Mouse (Mus musculus) adrenal gland, adult (tissue): Measurements from ENCODE around the gene Cyp3a13.
"Not testable (repeated sequence)": the region's sequence is repeated elsewhere in the genome, so short reads cannot be mapped to it uniquely, and the experiment has no call there.

Experiments
- DNase-seq, 2 experiments: peaks; one replicate each; pipeline ENCODE4 v3.0.0; 2022 to 2023; ENCODE audit warnings: low spot score in 1 of 2; ENCODE audit not compliant: inconsistent age in 2 of 2

The Cyp3a13 gene

DNA sequence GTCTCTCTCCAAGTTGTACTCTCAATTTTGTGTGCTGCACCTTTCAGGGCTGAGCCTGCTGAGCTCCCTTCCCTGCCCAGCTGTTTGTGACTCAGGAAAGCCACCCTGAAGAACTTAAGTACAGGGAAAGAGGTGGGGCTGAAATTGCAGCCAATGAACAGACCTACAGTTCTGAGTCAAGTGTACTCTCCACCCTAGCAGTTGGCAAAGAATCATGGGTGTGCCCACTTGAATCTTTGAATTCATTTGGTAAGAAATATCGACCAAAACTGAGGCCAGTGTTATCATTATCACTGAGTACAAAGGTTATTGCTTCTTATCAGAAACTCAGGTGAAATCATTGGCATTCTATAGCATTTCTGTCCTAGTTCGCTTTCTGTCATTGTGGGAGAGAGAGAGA, at the start of gene Cyp3a13:
Gene Cyp3a13 (minus strand): TSS at position 88 of the 400 bp plus-strand sequence.
- no peak for DNase-seq

- DNase-seq, result no peak
Measured at GRCm38 (mm10) chr5:137966492-137966891, 45.1 kb upstream of the Cyp3a13 start.

DNA sequence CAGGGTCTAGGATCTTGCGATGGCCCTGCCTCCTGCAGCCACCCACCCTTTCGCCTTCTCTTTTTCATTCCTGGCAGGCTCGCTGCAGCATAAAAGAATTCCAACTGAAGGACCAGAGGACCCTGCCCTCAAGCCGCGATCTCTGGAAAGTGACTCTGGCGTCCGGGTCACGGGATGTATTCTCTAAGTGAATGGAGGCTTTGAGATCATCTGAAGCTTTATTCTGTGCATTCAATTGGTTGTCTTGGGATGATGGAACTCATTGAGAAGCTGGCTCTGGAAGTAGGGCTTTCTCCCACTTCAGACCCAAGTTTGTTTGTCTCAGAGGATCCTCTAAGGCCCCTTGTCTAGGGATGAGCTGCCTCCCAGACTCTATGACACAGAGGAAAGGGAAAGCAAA, 41.5 kb upstream of the Cyp3a13 start, which contains the start of gene Gjc3:
Gene Gjc3 (minus strand): TSS at position 154 of the 400 bp plus-strand sequence.
- DNase-seq, result no peak

- DNase-seq, result no peak
Measured at GRCm38 (mm10) chr5:137956404-137956803, 35.0 kb upstream of the Cyp3a13 start.

DNA sequence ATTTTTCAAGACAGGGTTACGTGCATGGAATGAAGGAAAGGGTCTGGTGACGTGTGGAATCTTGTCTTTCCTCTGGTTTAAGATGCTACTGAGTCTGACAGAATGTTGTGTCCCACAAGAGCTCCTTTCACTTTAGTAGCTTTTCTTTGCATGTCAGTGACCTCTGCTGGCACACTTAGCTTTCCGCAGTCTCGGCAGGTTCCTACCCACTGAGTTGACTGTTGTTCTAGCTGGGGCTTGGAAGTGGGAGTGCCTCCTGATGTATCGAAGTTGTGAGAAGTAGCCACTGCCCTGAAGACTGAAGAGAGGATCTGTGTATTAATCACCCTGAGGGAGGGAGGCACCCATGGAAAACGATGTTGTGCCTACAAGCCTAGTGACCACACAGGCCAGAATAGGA, 29.8 kb upstream of the Cyp3a13 start:
- peak; percentile 14 to 46 for DNase-seq

- no peak for DNase-seq
Measured at GRCm38 (mm10) chr5:137947303-137947702, 25.9 kb upstream of the Cyp3a13 start.

- no peak for DNase-seq
Measured at GRCm38 (mm10) chr5:137943133-137943532, 21.7 kb upstream of the Cyp3a13 start.

- no peak for DNase-seq
Measured at GRCm38 (mm10) chr5:137940948-137941347, 19.5 kb upstream of the Cyp3a13 start.

DNA sequence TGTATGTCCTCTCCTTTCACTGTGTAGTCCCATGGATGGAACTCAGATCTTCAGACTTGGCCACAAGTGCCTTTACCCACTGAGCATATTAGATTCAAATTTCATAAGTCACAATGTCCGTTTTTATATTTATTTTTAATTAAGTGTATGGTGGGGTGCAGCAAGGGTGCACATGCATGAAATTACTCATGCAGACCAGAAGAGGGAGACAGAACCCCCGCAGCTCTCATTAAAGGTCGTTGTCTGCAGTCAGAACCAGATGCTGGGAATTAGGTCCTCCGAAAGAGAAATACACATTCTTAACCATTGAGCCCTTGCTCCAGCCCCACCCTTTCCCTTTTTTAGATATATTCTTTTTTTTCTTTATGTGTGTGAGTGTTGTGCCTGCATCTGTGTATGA, 15.8 kb upstream of the Cyp3a13 start:
- no peak for DNase-seq

GRCm38 (mm10) chr5:137936486-137936885, 15.1 kb upstream of the Cyp3a13 start:
- no peak for DNase-seq

- not testable (repeated sequence) for DNase-seq
Measured at GRCm38 (mm10) chr5:137933934-137934333, 12.5 kb upstream of the Cyp3a13 start.

DNA sequence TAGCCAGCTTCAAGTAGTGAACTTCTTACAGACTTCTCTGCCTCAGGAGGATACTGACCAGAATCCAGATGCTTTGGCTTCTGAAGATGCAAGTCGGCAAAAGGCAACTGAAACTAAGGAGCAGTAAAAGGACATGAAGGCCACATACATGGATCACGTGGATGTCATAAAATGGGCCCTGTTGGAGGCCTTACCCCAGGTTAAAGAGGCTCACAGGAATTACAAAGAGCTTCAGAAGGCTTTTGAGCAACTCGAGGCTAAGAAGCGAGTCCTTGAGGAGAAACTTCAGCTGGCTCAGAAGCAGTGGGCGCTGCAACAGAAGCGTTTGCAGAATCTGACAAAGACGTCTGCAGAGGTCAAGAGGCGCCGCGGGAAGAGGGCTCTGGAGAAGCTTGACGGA, 7.0 kb upstream of the Cyp3a13 start:
- no peak for DNase-seq

DNA sequence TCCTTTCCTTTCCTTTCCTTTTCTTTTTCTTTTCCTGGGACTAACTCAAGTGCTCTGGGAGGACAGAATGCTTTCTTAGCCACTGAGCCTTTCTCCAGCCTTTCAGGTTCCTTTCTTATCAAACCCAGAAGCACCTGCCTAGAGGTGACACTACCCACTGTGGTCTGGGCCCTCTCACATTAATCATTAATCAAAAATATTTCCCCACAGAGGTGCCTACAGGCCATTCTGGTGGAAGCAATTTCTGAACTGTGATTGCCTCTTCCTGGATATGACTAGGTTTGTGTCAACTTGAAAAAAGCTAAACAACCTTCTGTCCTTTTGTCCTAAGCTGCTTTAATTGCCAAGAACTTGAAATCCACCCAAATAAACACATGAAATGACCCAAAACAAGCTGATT, 752 bp upstream of the Cyp3a13 start:
- no peak for DNase-seq

DNA sequence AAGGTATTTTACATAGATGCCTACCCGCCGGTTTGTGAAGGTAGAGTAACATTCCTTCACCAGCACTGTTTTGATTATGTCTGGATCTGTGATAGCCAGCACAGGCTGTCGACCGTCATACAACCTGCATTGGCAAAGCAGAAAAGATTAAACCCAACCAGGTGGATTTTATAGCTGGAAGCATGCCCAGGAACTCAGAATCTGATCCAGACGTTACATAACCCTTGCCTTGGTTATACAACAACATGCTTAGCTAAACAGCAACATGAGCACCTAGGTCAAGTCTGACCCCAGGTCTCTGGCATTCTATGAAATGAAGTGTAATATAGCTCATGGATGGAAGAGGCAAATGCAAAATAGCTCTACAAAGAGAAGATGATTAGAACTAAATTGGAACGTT, 5.9 kb downstream of the Cyp3a13 start:
- DNase-seq, result no peak

DNA sequence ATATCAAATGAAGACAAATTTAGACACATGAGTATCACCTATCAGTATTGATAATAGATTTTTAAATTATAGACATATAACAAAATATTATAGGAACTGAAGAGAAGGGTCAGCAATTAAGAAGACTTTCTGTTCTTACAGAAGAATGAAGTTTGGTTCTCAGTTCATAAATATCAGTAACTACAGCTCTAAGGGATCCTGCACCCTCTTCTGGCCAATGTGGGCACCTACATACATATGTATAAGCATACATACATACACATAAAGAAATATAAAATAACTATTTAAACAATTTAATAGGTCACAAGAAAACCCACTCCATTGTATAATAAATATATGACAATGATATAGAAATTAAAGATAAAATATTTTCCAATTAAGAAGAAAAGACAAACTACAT, 6.9 kb downstream of the Cyp3a13 start:
- DNase-seq, result no peak

- no peak for DNase-seq
Measured at GRCm38 (mm10) chr5:137909564-137910262, 11.7 kb downstream of the Cyp3a13 start.

DNA sequence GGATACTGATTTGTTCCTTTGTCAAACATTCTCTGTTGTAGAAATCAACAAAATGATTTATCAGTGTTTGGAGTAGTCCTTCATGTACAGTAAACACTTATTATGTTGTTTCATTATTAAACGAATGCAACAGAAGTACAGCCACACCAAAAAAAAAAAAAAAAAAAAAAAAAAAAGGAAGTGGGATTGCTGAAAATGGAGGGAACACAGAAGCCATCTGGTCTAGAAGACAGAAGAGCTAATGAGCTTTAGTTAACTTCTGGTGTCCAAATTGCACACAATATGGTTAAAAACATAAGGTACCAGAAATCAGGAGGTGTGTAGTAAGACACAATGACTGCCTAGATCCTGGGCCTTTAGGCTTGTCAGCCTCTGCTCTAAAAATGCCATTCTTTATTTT, 23.6 kb downstream of the Cyp3a13 start:
- DNase-seq, result no peak

DNA sequence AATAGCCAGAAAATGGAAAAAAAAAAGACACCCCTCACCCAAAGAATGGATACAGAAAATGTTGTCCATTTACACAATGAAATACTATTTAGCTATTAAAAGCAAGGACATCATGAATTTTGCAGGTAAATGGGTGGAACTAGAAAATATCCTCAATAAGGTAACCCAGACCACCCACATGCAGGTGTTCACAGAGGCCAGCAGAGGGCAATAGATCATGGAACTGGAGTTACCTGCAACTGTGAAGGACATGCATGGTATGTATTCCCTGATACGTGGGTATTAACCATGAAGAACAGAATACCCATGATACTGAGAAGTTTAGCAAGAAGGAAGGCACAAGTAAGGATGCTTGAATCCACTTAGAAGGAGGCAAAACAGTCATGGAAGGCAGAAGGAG, 28.5 kb downstream of the Cyp3a13 start:
- DNase-seq, result no peak

- no peak for DNase-seq
Measured at GRCm38 (mm10) chr5:137887666-137888065, 33.8 kb downstream of the Cyp3a13 start.

DNA sequence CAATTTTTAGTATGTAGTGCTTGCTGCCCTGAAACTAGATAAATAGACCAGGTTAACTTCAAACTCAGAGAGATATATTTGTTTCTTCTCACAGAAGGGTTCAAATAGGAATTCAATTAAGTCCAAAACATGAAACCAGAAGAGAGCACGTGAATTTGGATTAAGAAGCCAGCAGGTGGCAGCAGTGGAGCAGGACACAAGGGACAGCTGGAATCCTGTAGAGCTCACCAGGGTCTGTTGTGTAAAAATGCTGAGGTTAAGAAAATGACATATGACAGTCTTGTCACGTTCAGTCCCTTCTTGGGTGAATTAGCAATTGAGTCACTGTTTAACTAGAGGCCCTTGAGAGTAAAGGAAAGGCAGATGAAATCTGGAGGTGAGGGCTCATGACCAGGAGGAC, 35.5 kb downstream of the Cyp3a13 start:
- peak; percentile 47 to 79 for DNase-seq

- peak; percentile 40 to 62 for DNase-seq
Measured at GRCm38 (mm10) chr5:137883345-137883744, 38.1 kb downstream of the Cyp3a13 start.

GRCm38 (mm10) chr5:137882922-137883321, 38.5 kb downstream of the Cyp3a13 start:
- no peak for DNase-seq

DNA sequence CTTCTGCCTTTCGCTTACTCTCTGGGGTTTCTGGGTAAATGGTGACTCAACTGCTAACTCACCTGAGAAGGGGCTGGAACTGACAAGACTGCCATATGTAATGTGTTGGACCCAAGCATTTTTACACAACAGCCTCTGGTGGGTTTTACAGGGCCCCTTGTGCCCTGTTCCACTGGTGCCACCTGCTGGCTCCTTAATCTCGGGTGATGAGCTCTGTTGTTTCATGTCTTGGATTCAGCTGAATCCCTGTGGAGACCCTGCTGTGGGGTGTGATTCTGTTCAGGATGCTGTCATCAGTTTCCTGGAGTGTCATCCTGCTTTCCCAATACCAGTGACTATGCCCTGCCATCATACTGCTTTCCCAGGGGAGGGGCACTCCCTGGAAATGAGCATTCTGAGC, 43.6 kb downstream of the Cyp3a13 start:
- DNase-seq, result peak; percentile 37 to 71
